Mouse (Mus musculus): ENCODE data around the gene Ifnar2. TPM values are rescaled to one million over a fixed set of nuclear protein-coding genes. Genes with fewer than 3 reads are reported as not detected.
A peak's percentile ranks its signal among the peaks of the same experiment; 100 is the strongest.

Gene Ifnar2
- 57.4 and 59.2 TPM in 2 replicates for polyA plus RNA-seq (2014; fragmentation: Nextera tagmentation; extraction: Ambion mirVana)

DNA sequence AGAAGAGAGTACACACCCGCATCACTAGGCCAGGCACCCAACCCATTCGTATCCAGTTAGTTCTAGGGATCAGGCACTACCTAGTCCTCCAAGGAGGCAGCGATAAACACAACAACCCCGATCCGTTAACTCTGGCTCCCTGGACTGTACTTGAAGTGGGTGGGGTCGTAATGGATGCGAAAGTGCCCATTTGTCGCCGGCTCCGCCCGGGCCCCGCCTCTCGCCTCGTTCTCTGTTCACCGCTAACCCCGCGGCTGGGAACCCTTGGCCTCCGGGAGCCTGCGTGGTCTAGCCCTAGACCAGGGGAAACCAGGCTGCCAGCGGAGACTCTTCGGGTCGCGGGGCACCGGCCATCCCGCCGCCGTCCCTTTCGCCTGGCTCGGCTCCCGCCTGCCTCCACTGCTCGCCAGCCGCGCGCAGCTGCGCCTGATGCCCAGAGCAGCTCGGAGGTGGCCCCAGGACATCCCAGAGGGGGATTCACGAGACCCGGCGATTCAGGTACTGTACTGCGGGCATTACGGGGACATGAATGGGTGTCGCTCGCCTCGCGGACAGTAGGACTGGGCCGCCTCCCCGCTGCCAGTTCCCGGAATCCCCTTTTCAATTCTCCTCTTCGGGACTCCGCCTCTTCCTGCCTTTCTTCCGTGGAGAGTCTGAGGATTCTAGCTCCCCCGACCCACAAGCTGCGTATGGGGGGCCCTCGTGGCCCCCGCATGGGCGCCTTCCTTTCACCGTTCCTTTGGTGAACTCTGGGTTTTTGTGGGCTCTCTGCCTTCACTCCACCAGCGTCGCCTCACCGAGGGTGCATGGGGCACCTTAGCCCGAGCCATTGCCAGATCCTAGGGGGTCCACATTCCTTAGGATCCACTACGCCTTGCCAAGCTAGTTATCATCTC is at the start of gene Ifnar2:
Ifnar2 (plus strand) TSS at position 207 of the 896 bp plus-strand sequence.
- H3K9ac ChIP-seq (ENCODE audit: low read length), result peak within 1 kb of the TSS; percentile 83
- H3K9me3 ChIP-seq (ENCODE audit: control insufficient read depth, low read length), result no peaks in the 10 kb centered on the region
- under 1% methylated on average over 60 of the region's 62 CpGs for WGBS
- peak within 1 kb of the TSS; percentile 70 to 81 for H3K4me3 ChIP-seq (ENCODE audit: control insufficient read depth in 1 of 2, insufficient read depth in 1 of 2, low read depth in 1 of 2, low read length in 2 of 2)
- H3K4me2 ChIP-seq (ENCODE audit: low read length), result peak within 1 kb of the TSS; percentile 64
- peak within 1 kb of the TSS; percentile 93 to 96 for H3K27ac ChIP-seq (replicated peaks in 1 of 2; ENCODE audit: control insufficient read depth in 1 of 2, insufficient read depth in 1 of 2, low read depth in 2 of 2, low read length in 2 of 2)
- ATAC-seq (ENCODE audit: insufficient number of reproducible peaks, insufficient read depth, low FRiP score, low read depth), result peak; percentile 81
- peaks cover under 1 to 12% of the 10 kb centered on the region in 2 experiments for H3K4me1 ChIP-seq (ENCODE audit: control insufficient read depth in 2 of 2, insufficient read depth in 2 of 2, low read length in 2 of 2)
- H3K27me3 ChIP-seq (ENCODE audit: control insufficient read depth, insufficient read depth, low read length), result no peaks in the 10 kb centered on the region
- H3K36me3 ChIP-seq (ENCODE audit: control insufficient read depth, insufficient read depth, low read length), result peaks cover 6% of the 10 kb centered on the region; the same call in 1 of the 2 replicates

- Histone ChIP-seq H3K4me3 (ENCODE audit: control insufficient read depth in 1 of 2, insufficient read depth in 1 of 2, low read depth in 1 of 2, low read length in 2 of 2) (no peak overlapping the region), H3K9ac (ENCODE audit: low read length) (no peak overlapping the region), H3K27ac (replicated peaks in 1 of 2; ENCODE audit: control insufficient read depth in 1 of 2, insufficient read depth in 1 of 2, low read depth in 2 of 2, low read length in 2 of 2) (no peak overlapping the region), H3K4me2 (ENCODE audit: low read length) (no peak overlapping the region), H3K27me3 (ENCODE audit: control insufficient read depth, insufficient read depth, low read length) (peaks cover 3% of the 10 kb centered on the region; the same call in 1 of the 2 replicates), H3K36me3 (ENCODE audit: control insufficient read depth, insufficient read depth, low read length) (no peaks in the 10 kb centered on the region), H3K4me1 (ENCODE audit: control insufficient read depth in 2 of 2, insufficient read depth in 2 of 2, low read length in 2 of 2) (no peaks in the 10 kb centered on the region), H3K9me3 (ENCODE audit: control insufficient read depth, low read length) (no peaks in the 10 kb centered on the region)
- no peak for ATAC-seq (ENCODE audit: insufficient number of reproducible peaks, insufficient read depth, low FRiP score, low read depth)
- WGBS, result 71% methylated on average over 7 of the region's 7 CpGs
These were observed 45.0 kb upstream of the Ifnar2 start for GRCm38 (mm10) chr16:91327605-91328004.

DNA sequence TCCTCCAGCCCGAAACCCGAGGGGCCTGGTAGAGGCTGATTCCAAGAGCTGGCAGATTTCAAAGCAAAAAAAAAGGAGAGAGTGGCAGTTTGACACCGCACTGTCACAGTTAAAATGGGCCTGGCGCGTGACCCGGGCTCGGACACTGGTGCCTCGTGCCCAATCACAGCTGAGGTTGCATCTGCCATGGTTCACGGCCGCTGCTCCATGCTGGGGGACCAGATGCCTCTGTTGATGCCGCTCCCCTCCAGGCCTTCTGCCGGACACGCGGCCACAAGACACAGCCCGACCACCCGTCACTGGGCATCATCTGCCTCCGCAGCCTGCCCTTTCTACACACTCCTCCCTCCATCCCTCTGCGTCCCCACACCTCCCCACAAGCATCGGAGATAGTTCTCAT is 43.7 kb upstream of the Ifnar2 start:
- Histone ChIP-seq H3K9ac (ENCODE audit: low read length) (no peak overlapping the region), H3K27me3 (ENCODE audit: control insufficient read depth, insufficient read depth, low read length) (peaks cover 3% of the 10 kb centered on the region; the same call in 1 of the 2 replicates), H3K9me3 (ENCODE audit: control insufficient read depth, low read length) (no peaks in the 10 kb centered on the region), H3K4me2 (ENCODE audit: low read length) (no peak overlapping the region), H3K4me3 (ENCODE audit: control insufficient read depth in 1 of 2, insufficient read depth in 1 of 2, low read depth in 1 of 2, low read length in 2 of 2) (no peak overlapping the region), H3K36me3 (ENCODE audit: control insufficient read depth, insufficient read depth, low read length) (no peaks in the 10 kb centered on the region), H3K27ac (replicated peaks in 1 of 2; ENCODE audit: control insufficient read depth in 1 of 2, insufficient read depth in 1 of 2, low read depth in 2 of 2, low read length in 2 of 2) (no peak overlapping the region), H3K4me1 (ENCODE audit: control insufficient read depth in 2 of 2, insufficient read depth in 2 of 2, low read length in 2 of 2) (no peaks in the 10 kb centered on the region)
- no peak for ATAC-seq (ENCODE audit: insufficient number of reproducible peaks, insufficient read depth, low FRiP score, low read depth)
- 69% methylated on average over 19 of the region's 19 CpGs for WGBS

DNA sequence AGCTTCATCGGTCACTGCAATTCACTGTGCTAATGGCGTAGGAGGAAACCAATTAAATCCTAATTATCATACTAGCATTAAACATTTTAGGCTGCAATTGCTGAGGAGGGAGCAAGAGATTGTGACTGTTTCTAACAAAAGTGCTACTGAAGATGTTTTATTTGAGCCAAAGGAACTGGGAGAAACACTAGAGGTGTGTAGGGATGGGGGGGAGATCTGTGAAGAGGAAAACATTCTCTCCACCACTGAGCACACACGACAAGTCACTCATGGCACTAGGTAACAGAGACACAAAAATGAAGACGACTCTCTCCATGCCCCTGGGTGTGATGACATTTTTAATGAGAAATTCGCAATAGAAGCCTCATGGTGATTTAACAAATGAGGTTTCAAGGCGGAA is 42.1 kb upstream of the Ifnar2 start:
- Histone ChIP-seq H3K27me3 (ENCODE audit: control insufficient read depth, insufficient read depth, low read length) (peaks cover 3% of the 10 kb centered on the region; the same call in 1 of the 2 replicates), H3K36me3 (ENCODE audit: control insufficient read depth, insufficient read depth, low read length) (no peaks in the 10 kb centered on the region), H3K4me2 (ENCODE audit: low read length) (no peak overlapping the region), H3K4me3 (ENCODE audit: control insufficient read depth in 1 of 2, insufficient read depth in 1 of 2, low read depth in 1 of 2, low read length in 2 of 2) (no peak overlapping the region), H3K9me3 (ENCODE audit: control insufficient read depth, low read length) (no peaks in the 10 kb centered on the region), H3K4me1 (ENCODE audit: control insufficient read depth in 2 of 2, insufficient read depth in 2 of 2, low read length in 2 of 2) (no peaks in the 10 kb centered on the region), H3K9ac (ENCODE audit: low read length) (no peak overlapping the region), H3K27ac (replicated peaks in 1 of 2; ENCODE audit: control insufficient read depth in 1 of 2, insufficient read depth in 1 of 2, low read depth in 2 of 2, low read length in 2 of 2) (no peak overlapping the region)
- WGBS, result 70% methylated on average over 6 of the region's 6 CpGs
- ATAC-seq (ENCODE audit: insufficient number of reproducible peaks, insufficient read depth, low FRiP score, low read depth), result no peak

GRCm38 (mm10) chr16:91331153-91331552 is 41.4 kb upstream of the Ifnar2 start:
- H3K36me3 ChIP-seq (ENCODE audit: control insufficient read depth, insufficient read depth, low read length), result no peaks in the 10 kb centered on the region
- H3K4me2 ChIP-seq (ENCODE audit: low read length), result no peak overlapping the region
- WGBS, result 22% methylated on average over 5 of the region's 5 CpGs
- H3K9ac ChIP-seq (ENCODE audit: low read length), result no peak overlapping the region
- peaks cover 3% of the 10 kb centered on the region; the same call in 1 of the 2 replicates for H3K27me3 ChIP-seq (ENCODE audit: control insufficient read depth, insufficient read depth, low read length)
- no peak for ATAC-seq (ENCODE audit: insufficient number of reproducible peaks, insufficient read depth, low FRiP score, low read depth)
- no peak overlapping the region for H3K4me3 ChIP-seq (ENCODE audit: control insufficient read depth in 1 of 2, insufficient read depth in 1 of 2, low read depth in 1 of 2, low read length in 2 of 2)
- H3K27ac ChIP-seq (replicated peaks in 1 of 2; ENCODE audit: control insufficient read depth in 1 of 2, insufficient read depth in 1 of 2, low read depth in 2 of 2, low read length in 2 of 2), result no peak overlapping the region
- no peaks in the 10 kb centered on the region for H3K9me3 ChIP-seq (ENCODE audit: control insufficient read depth, low read length)
- no peaks in the 10 kb centered on the region for H3K4me1 ChIP-seq (ENCODE audit: control insufficient read depth in 2 of 2, insufficient read depth in 2 of 2, low read length in 2 of 2)

- no peaks in the 10 kb centered on the region for H3K9me3 ChIP-seq (ENCODE audit: control insufficient read depth, low read length)
- H3K36me3 ChIP-seq (ENCODE audit: control insufficient read depth, insufficient read depth, low read length), result no peaks in the 10 kb centered on the region
- no peaks in the 10 kb centered on the region for H3K4me1 ChIP-seq (ENCODE audit: control insufficient read depth in 2 of 2, insufficient read depth in 2 of 2, low read length in 2 of 2)
- H3K9ac ChIP-seq (ENCODE audit: low read length), result no peak overlapping the region
- no peaks in the 10 kb centered on the region for H3K27me3 ChIP-seq (ENCODE audit: control insufficient read depth, insufficient read depth, low read length)
- ATAC-seq (ENCODE audit: insufficient number of reproducible peaks, insufficient read depth, low FRiP score, low read depth), result no peak
- 39% methylated on average over 7 of the region's 7 CpGs for WGBS
- H3K4me3 ChIP-seq (ENCODE audit: control insufficient read depth in 1 of 2, insufficient read depth in 1 of 2, low read depth in 1 of 2, low read length in 2 of 2), result no peak overlapping the region
- H3K4me2 ChIP-seq (ENCODE audit: low read length), result no peak overlapping the region
- no peak overlapping the region for H3K27ac ChIP-seq (replicated peaks in 1 of 2; ENCODE audit: control insufficient read depth in 1 of 2, insufficient read depth in 1 of 2, low read depth in 2 of 2, low read length in 2 of 2)
These were observed 39.7 kb upstream of the Ifnar2 start for GRCm38 (mm10) chr16:91332880-91333279.

- H3K4me3 ChIP-seq (ENCODE audit: control insufficient read depth in 1 of 2, insufficient read depth in 1 of 2, low read depth in 1 of 2, low read length in 2 of 2), result no peak overlapping the region
- no peak overlapping the region for H3K4me2 ChIP-seq (ENCODE audit: low read length)
- WGBS, result 51% methylated on average over 10 of the region's 10 CpGs
- no peaks in the 10 kb centered on the region for H3K36me3 ChIP-seq (ENCODE audit: control insufficient read depth, insufficient read depth, low read length)
- H3K27me3 ChIP-seq (ENCODE audit: control insufficient read depth, insufficient read depth, low read length), result no peaks in the 10 kb centered on the region
- ATAC-seq (ENCODE audit: insufficient number of reproducible peaks, insufficient read depth, low FRiP score, low read depth), result no peak
- H3K4me1 ChIP-seq (ENCODE audit: control insufficient read depth in 2 of 2, insufficient read depth in 2 of 2, low read length in 2 of 2), result no peaks in the 10 kb centered on the region
- H3K9ac ChIP-seq (ENCODE audit: low read length), result no peak overlapping the region
- H3K27ac ChIP-seq (replicated peaks in 1 of 2; ENCODE audit: control insufficient read depth in 1 of 2, insufficient read depth in 1 of 2, low read depth in 2 of 2, low read length in 2 of 2), result no peak overlapping the region
- H3K9me3 ChIP-seq (ENCODE audit: control insufficient read depth, low read length), result no peaks in the 10 kb centered on the region
These were observed 38.2 kb upstream of the Ifnar2 start for GRCm38 (mm10) chr16:91334190-91334893.
